Mouse (Mus musculus): Measurements from ENCODE around the gene Gm20532. TPM values are rescaled to one million over a fixed set of nuclear protein-coding genes. Genes with fewer than 3 reads are reported as not detected.
"Not testable (repeated sequence)": the region's sequence is repeated elsewhere in the genome, so short reads cannot be mapped to it uniquely, and the experiment has no call there.

The Gm20532 gene
- polyA plus RNA-seq, 1 experiment, result not detected

DNA sequence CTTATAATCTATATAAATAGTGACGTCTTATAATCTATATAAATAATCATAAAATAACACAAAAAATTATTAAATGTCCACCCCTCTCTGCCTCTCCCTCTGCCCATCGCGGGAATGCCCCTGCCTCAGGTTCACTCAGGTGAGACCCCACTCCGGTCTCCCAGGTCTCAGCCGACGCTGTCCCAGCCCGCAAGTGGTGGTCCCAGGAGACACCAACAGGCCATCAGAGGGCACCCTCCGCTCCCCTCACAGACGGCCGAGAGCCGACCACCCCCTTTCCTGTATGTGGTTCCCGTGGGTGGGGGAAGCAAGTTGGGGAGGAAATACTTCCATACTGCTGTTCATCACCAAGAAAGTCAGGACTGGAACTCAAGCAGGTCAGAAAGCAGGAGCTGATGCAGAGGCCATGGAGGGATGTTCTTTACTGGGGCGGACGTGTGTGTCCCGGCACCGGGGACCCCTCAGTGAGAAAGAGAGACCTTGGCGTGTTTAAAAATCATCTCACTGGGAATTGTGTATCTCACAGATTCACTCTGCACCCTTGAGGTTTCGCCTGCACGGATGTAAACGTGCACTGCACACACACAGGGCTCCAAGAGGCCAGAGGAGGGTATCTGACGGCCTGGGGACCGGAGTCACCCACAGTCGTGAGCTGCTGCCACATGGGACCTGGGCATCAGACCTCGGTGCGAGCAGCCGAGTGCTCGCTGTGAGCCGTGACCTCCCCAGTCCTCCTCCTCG, 75.5 kb downstream of the Gm20532 start:
- no peak for TF ChIP-seq CTCF (IDR thresholded peaks at IDR 0.05; ENCODE audit: borderline replicate concordance, extremely low read depth, insufficient read depth, insufficient read length)
- no peak for TF ChIP-seq POLR2A (IDR thresholded peaks at IDR 0.05; ENCODE audit: borderline replicate concordance, extremely low read depth, insufficient read depth, insufficient read length, poor library complexity, severe bottlenecking)
- no peak for DNase-seq (ENCODE audit: low read depth)

DNA sequence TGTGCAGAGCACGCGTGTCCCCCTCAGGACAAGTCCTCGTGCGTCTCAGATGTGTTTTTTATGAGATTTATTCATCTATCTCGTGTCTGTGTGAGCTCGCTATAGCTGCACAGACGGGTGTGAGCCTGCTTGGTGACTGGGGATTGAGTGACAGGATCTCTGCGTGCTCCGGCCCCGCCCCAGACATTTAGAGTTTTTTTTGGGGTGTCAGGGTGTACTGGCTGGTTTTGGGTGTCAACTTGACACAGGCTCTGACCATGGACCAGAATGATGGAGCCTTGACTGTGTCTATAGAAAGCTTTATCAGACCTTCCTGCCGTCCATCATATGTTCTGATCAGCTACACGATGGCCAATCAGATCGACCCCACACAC, 76.1 kb downstream of the Gm20532 start:
- TF ChIP-seq CTCF (IDR thresholded peaks at IDR 0.05; ENCODE audit: borderline replicate concordance, extremely low read depth, insufficient read depth, insufficient read length) (no peak), POLR2A (IDR thresholded peaks at IDR 0.05; ENCODE audit: borderline replicate concordance, extremely low read depth, insufficient read depth, insufficient read length, poor library complexity, severe bottlenecking) (no peak)
- DNase-seq (ENCODE audit: low read depth), result no peak

DNA sequence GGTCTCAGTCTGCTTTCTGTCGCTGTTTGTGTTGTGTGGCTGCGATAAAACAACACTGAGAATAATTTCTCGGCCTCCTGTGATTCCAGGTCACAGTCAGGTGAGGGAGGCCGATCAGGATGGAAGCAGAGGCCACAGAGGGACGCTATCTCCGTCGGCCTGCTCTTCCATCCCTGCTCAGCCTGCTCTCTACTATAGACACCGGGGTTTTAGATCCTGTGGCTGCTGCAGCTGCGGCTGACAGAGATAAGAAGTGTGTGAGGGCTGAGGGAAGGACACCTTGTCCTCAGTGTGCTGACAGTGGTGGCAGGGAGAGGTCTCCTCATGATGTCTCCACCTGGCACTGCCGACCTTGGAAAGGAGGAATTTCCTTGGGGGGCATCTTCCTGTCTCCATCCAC, 76.7 kb downstream of the Gm20532 start:
- TF ChIP-seq POLR2A (IDR thresholded peaks at IDR 0.05; ENCODE audit: borderline replicate concordance, extremely low read depth, insufficient read depth, insufficient read length, poor library complexity, severe bottlenecking) (no peak), CTCF (IDR thresholded peaks at IDR 0.05; ENCODE audit: borderline replicate concordance, extremely low read depth, insufficient read depth, insufficient read length) (no peak)
- no peak for DNase-seq (ENCODE audit: low read depth)

DNA sequence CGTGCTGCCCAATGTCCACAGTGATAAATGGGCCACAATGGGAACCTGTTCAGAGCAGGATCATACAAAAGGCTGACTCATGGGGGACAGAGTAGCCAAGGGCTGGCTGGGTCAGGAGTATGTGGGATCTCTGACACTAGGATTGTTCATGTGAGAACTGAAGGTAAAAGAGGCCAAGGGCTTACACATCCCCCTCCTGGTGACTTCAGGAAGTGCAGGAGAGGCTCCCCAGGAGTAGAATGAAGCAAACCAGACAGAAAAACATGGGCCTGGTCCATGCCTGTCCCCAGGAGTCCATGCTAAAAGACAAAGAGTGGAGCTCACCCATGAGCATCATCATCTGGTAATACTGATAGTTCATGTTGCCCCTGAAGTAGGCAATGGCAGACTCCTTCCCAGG, 77.1 kb downstream of the Gm20532 start:
- DNase-seq (ENCODE audit: low read depth), result not testable (repeated sequence)
- TF ChIP-seq CTCF (IDR thresholded peaks at IDR 0.05; ENCODE audit: borderline replicate concordance, extremely low read depth, insufficient read depth, insufficient read length), result peak; percentile 43; the same call in 1 of the 2 replicates

DNA sequence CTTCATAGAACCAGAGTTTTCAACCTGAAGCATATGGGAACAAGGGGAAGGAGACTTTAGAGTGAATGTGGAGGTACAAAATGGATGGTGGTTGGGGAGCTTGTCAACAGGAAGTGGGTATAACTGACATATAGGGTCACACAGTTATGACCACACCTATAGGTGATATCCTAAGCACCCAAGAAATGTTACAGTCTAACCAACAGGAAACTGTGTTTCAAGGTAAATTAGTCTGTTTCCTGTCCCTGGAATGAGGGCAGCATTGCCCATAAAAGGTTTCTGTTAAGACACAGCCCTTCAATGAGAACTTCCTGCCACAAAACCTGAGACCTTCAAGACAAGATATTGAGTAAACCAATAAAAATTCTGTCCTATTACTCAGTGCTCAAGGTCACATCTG, 82.3 kb downstream of the Gm20532 start:
- TF ChIP-seq POLR2A (IDR thresholded peaks at IDR 0.05; ENCODE audit: borderline replicate concordance, extremely low read depth, insufficient read depth, insufficient read length, poor library complexity, severe bottlenecking) (no peak), CTCF (IDR thresholded peaks at IDR 0.05; ENCODE audit: borderline replicate concordance, extremely low read depth, insufficient read depth, insufficient read length) (no peak)
- no peak for DNase-seq (ENCODE audit: low read depth)

DNA sequence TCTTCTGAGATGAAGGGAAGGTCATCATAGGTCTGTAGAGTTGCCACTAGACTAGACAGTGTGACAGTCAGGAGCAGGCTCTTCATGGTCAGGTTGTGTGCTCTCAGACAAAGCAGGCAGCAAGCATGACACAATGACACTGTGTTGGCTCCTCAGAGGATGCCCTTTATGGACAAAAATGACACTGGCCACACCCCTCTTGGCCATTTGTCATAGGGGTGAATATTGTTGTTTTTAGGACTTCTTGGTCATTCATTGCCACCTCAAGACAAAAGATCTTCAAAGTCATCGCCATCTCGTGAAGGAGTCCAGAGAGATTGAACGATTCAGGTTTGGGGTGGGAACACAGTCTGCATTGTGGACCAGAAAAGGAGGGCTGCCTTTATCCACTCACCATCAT, 84.7 kb downstream of the Gm20532 start, which contains the start of gene Lcn4:
Gene Lcn4 (minus strand): TSS at position 101 of the 400 bp plus-strand sequence.
- no peak for TF ChIP-seq POLR2A (IDR thresholded peaks at IDR 0.05; ENCODE audit: borderline replicate concordance, extremely low read depth, insufficient read depth, insufficient read length, poor library complexity, severe bottlenecking)
- no peak for TF ChIP-seq CTCF (IDR thresholded peaks at IDR 0.05; ENCODE audit: borderline replicate concordance, extremely low read depth, insufficient read depth, insufficient read length)
- no peak for DNase-seq (ENCODE audit: low read depth)

Other genes starting within 250 kb of the Gm20532 start
- 31.0 and 32.8 TPM in 2 replicates for gene Dnlz, start 234.5 kb upstream of the Gm20532 start, polyA plus RNA-seq (2012; rRNA removed)
- gene Card9, start 225.7 kb upstream of the Gm20532 start, polyA plus RNA-seq (2012; rRNA removed), result 1.8 and 2.2 TPM in 2 replicates
- 52.9 and 53.8 TPM in 2 replicates for gene Snapc4, start 206.0 kb upstream of the Gm20532 start, polyA plus RNA-seq (2012; rRNA removed)
- gene Entr1, start 197.3 kb upstream of the Gm20532 start, polyA plus RNA-seq (2012; rRNA removed), result 222 and 255 TPM in 2 replicates
- gene Pmpca, start 197.3 kb upstream of the Gm20532 start, polyA plus RNA-seq (2012; rRNA removed), result 116 and 133 TPM in 2 replicates
- 39.4 and 44.8 TPM in 2 replicates for gene Inpp5e, start 177.4 kb upstream of the Gm20532 start, polyA plus RNA-seq (2012; rRNA removed)
- gene Sec16a, start 141.4 kb upstream of the Gm20532 start, polyA plus RNA-seq (2012; rRNA removed), result 50.0 and 60.0 TPM in 2 replicates
- 30.5 and 42.4 TPM in 2 replicates for gene Notch1, start 70.0 kb upstream of the Gm20532 start, polyA plus RNA-seq (2012; rRNA removed)
- 139 and 192 TPM in 2 replicates for gene Egfl7, start 6.6 kb upstream of the Gm20532 start, polyA plus RNA-seq (2012; rRNA removed)
- gene Agpat2, start 17.8 kb downstream of the Gm20532 start, polyA plus RNA-seq (2012; rRNA removed), result 5.5 and 6.1 TPM in 2 replicates
- 119 and 133 TPM in 2 replicates for gene Fam69b, start 41.8 kb downstream of the Gm20532 start, polyA plus RNA-seq (2012; rRNA removed)
- gene Lcn4, start 84.6 kb downstream of the Gm20532 start, polyA plus RNA-seq (2012; rRNA removed), result not detected in 2 replicates

Data from brain, embryonic 14.5 days (tissue).